Mouse (Mus musculus) thymus, adult 2 months (tissue): ENCODE measurements around the gene Krtap19-1. TPM values are rescaled to one million over a fixed set of nuclear protein-coding genes. Genes with fewer than 3 reads are reported as not detected.

Source experiments
- DNase-seq: peaks from one replicate; pipeline ENCODE4 v3.0.0; 2021
- H3K27ac ChIP-seq: fragments of 200-500 bp; 2 replicates; pipeline ENCODE4 v1.5.1; 2012; ENCODE audit warnings: low read length, control low read depth; ENCODE audit not compliant: control insufficient read depth, insufficient read depth
- H3K27me3 ChIP-seq: fragments of 200-500 bp; 2 replicates; pipeline ENCODE4 v1.6.1; 2012; ENCODE audit warnings: mild to moderate bottlenecking, low read length, moderate library complexity, mixed read lengths; ENCODE audit not compliant: control insufficient read depth, insufficient read depth
- H3K36me3 ChIP-seq: fragments of 200-500 bp; 2 replicates; pipeline ENCODE4 v1.6.1; 2012; ENCODE audit warnings: mild to moderate bottlenecking, low read length, moderate library complexity; ENCODE audit not compliant: control insufficient read depth, insufficient read depth
- H3K4me1 ChIP-seq: fragments of 200-500 bp; replicated peaks from 2 replicates; pipeline ENCODE4 v1.6.1; 2012; ENCODE audit warnings: low read length; ENCODE audit not compliant: control insufficient read depth, insufficient read depth
- H3K4me3 ChIP-seq: fragments of 200-500 bp; 2 replicates; pipeline ENCODE4 v1.5.1; 2012; ENCODE audit warnings: mild to moderate bottlenecking, low read length, control low read depth, moderate library complexity; ENCODE audit not compliant: control insufficient read depth, insufficient read depth
- CTCF ChIP-seq: fragments of 200-500 bp; IDR thresholded peaks from 2 replicates; pipeline ENCODE4 v1.5.1; 2012; ENCODE audit warnings: mild to moderate bottlenecking, control low read depth, low read length, moderate library complexity, borderline replicate concordance; ENCODE audit not compliant: control insufficient read depth, poor library complexity, insufficient read depth; ENCODE audit errors: extremely low read depth
- POLR2A ChIP-seq: fragments of 200-500 bp; IDR thresholded peaks from 2 replicates; pipeline ENCODE4 v1.6.1; 2012; ENCODE audit warnings: mild to moderate bottlenecking, low read length, control low read depth, moderate library complexity; ENCODE audit not compliant: control insufficient read depth, poor library complexity, insufficient read depth; ENCODE audit errors: extremely low read depth
- WGBS: fragments of 180-500 bp; shearing (Covaris S2); methylation state at CpG from one replicate; pipeline ENCODE4 v1.1.7; 2018; 5-methylcytosine and 5-hydroxymethylcytosine counted together
- polyA plus RNA-seq: library from polyadenylated mRNA; depleted of rRNA; stranded (reverse); fragments of >200 nt; gene quantifications from 2 replicates; pipeline ENCODE4 v1.2.3, GENCODE M21; 2012

Krtap19-1 gene
- polyA plus RNA-seq, 1 experiment = not detected

DNA sequence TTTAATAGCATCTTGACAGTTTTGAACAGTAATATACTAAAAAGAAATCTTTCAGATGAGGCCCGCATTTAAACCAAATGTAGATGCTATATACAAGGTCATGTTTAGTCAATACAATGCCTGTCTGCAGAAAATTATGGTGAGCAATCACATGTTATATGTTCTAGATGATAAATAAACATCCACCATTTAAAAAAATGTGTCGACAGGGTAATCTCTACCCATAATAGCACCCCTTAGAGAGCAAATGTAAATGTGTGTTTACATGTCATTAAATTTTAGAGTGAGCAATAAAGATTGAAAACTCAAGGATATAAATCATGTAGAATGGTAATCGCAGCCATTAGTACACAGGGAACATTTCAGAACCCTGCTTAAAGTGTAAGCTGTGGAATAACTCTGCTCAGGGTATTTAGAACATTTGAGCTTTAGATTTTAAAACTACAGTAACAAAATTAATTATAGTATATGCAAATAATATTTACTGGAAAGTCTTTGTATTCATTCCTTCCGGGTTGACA is 4.3 kb downstream of the Krtap19-1 start:
- Histone ChIP-seq H3K27ac (no peak overlapping the region), H3K27me3 (no peaks in the 10 kb centered on the region), H3K4me1 (no peaks in the 10 kb centered on the region), H3K4me3 (no peak overlapping the region), H3K36me3 (no peaks in the 10 kb centered on the region)
- WGBS = 94% methylated on average over 4 of the region's 4 CpGs
- no peak for TF ChIP-seq POLR2A
- no peak for TF ChIP-seq CTCF
- DNase-seq = no peak

- DNase-seq = no peak
- TF ChIP-seq POLR2A = no peak
- no peak for TF ChIP-seq CTCF
- no peaks in the 10 kb centered on the region for H3K27me3 ChIP-seq
- no peak overlapping the region for H3K27ac ChIP-seq
- H3K4me3 ChIP-seq = no peak overlapping the region
- WGBS = 12% methylated on average over 5 of the region's 5 CpGs
- no peaks in the 10 kb centered on the region for H3K4me1 ChIP-seq
- H3K36me3 ChIP-seq = no peaks in the 10 kb centered on the region
Observed at GRCm38 (mm10) chr16:88851450-88851849, 17.8 kb downstream of the Krtap19-1 start.

DNA sequence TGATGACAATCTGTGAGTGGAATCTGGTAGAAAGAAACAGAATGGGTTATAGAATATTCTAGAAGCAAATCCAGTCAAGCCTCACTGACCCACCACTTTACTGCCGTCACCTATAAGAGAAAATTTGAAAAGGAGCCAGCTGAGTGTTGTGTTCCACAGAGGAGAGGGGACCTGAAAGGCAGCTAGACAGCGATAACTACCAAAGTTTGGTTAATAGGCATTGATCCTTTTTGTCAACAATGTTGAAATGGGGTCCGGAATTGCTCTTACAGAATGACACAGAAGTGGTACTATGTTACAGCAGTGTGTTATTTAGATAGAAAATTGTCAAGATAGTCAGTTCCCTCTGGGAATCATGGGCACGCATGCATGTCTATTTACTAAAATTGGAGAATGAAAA is 20.7 kb downstream of the Krtap19-1 start:
- Histone ChIP-seq H3K4me3 (no peak overlapping the region), H3K4me1 (no peaks in the 10 kb centered on the region), H3K27ac (no peak overlapping the region), H3K36me3 (no peaks in the 10 kb centered on the region), H3K27me3 (no peaks in the 10 kb centered on the region)
- DNase-seq = no peak
- no peak for TF ChIP-seq CTCF
- no peak for TF ChIP-seq POLR2A
- 91% methylated on average over 4 of the region's 4 CpGs for WGBS

DNA sequence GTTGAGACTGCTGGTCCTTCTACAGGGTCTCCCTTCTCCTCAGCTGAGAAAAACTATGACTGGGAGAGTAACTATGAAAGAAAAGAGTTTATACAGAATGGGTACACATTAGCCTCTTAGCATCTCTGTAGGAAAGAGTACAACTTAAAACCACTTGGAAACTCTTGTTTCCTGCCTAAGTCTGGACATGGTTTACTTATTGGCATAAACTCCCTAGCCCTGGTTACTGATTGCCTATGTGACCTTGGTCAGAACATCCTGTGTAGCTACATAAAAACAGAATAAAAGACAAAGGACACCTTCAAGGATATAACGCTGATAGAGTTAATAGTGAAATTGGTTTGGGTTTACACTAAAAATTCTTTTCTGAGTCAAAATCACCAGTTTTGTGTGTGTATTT is 21.8 kb downstream of the Krtap19-1 start:
- H3K4me3 ChIP-seq = no peak overlapping the region
- no peaks in the 10 kb centered on the region for H3K36me3 ChIP-seq
- no peaks in the 10 kb centered on the region for H3K4me1 ChIP-seq
- H3K27me3 ChIP-seq = no peaks in the 10 kb centered on the region
- no peak for TF ChIP-seq CTCF
- TF ChIP-seq POLR2A = no peak
- WGBS = 92% methylated on average over 1 of the region's 1 CpGs
- DNase-seq = no peak
- H3K27ac ChIP-seq = no peak overlapping the region

DNA sequence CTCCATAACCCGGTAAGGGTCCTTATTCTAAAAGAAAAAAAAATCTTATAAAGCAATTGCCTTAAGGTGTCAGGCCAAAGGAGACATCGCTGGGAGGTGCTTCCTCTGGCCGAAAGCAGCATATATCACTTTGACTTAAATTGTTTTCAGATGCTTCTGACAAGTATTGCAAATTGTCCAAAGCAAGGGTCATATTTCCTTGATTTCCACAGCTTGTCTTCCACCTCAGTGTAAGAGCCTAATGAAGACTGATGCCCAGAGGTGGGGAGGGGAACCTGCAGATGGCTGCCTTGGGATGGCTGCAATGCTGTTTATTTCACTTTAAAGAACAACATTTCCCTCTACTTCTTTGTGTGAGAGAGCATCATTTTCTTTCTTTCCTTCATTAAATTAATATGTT is 42.2 kb downstream of the Krtap19-1 start:
- no peaks in the 10 kb centered on the region for H3K4me1 ChIP-seq
- no peak for TF ChIP-seq POLR2A
- TF ChIP-seq CTCF = no peak
- no peaks in the 10 kb centered on the region for H3K27me3 ChIP-seq
- no peak overlapping the region for H3K4me3 ChIP-seq
- no peak overlapping the region for H3K27ac ChIP-seq
- DNase-seq = no peak
- WGBS = 87% methylated on average over 3 of the region's 3 CpGs
- no peaks in the 10 kb centered on the region for H3K36me3 ChIP-seq

- Histone ChIP-seq H3K4me3 (no peak within 1 kb of the TSS), H3K27me3 (no peaks in the 10 kb centered on the region), H3K27ac (no peak within 1 kb of the TSS), H3K36me3 (no peaks in the 10 kb centered on the region), H3K4me1 (no peaks in the 10 kb centered on the region)
- no peak for DNase-seq
- TF ChIP-seq CTCF (no peak), POLR2A (no peak)
- WGBS = 97% methylated on average over 9 of the region's 9 CpGs
Observed at GRCm38 (mm10) chr16:88826095-88826652, 43.0 kb downstream of the Krtap19-1 start, which contains the start of gene Krtap14. TSS of gene Krtap14 (minus strand) at chr16:88826145.

DNA sequence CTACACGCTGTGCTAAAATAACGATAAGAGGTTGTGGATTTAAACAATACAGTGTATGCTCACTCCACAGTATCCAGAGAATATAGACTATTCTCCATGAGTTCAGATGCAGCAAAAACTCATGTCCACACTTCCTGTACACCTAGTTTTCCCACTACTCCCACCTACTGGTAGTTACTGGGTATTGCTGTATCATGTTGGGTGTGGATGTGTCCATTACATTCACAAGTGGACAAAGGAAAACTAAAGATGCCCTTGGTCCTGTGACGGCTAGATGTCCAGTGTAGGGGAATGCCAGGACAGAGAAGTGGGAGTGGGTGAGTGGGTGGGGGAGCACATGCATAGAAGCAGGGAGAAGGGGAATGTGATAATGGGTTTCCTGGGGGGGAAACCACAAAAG is 45.5 kb downstream of the Krtap19-1 start:
- H3K4me3 ChIP-seq = no peak overlapping the region
- no peaks in the 10 kb centered on the region for H3K27me3 ChIP-seq
- DNase-seq = no peak
- 90% methylated on average over 3 of the region's 3 CpGs for WGBS
- no peak overlapping the region for H3K27ac ChIP-seq
- H3K36me3 ChIP-seq = no peaks in the 10 kb centered on the region
- H3K4me1 ChIP-seq = no peaks in the 10 kb centered on the region
- no peak for TF ChIP-seq POLR2A
- no peak for TF ChIP-seq CTCF
